Mouse (Mus musculus): ENCODE measurements around the gene Cep97.

DNA sequence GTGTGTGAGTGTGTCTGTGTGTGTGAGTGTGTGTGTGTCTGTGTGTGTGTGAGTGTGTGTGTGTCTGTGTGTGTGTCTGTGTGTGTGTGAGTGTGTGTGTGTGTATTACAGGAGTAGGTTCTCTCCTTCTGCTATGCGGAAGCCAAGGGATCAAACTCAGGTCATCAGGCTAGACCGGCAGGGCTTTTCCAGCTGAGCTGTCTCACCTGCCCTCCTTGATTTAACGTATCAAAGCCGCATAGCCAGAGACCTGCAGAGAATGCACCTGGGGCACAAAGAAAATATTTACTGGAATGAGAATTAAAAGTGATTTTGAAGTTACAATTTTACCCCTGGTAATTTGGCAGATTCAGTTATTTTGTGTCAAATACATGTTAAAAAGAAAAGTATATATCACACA, 82.1 kb downstream of the Cep97 start:
- TF ChIP-seq CTCF (IDR thresholded peaks at IDR 0.05; ENCODE audit: control insufficient read depth, insufficient read depth, insufficient read length) = no peak
- no peak for TF ChIP-seq CEBPB (IDR thresholded peaks at IDR 0.05; ENCODE audit: low read depth)

Measured in C2C12 (cell line).